ENCODE assay signal across 14 mouse cellular contexts in the genomic region with DNA sequence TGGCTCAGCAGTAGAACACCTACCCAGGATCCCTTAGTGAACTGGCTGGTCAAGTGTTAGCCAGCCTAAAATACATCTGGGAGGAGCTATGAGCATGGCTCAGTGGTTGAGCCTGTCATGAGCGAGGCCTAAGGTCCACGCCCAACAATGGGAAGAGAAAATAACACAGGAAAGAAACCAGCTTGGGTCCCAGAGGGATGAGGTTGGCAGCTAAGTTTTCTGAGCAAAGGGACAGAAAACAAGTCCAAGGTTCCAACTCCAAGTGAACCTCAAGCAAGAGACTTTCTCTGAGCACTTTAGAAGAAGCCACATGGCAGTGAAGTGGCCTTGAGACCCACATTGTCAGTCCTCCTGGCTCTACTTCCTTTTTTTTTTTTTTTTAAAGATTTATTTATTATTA. TPM values are rescaled to one million over a fixed set of nuclear protein-coding genes. Genes with fewer than 3 reads are reported as not detected.
DNase-seq lines count a peak whose midpoint lies in the region; ATAC-seq and TF ChIP-seq lines count a peak whose summit lies in the region.
"Had no signal": no experiment of that assay in that cellular context is flagged by ENCODE, and none has a peak within 500 bp of the region (broad histone marks: within the 10 kb centered on the region; RNA-seq: fewer than 3 reads in every experiment).

No protein-coding gene starts in this region.

- TF ChIP-seq CTCF in liver, postnatal 0 days (IDR thresholded peaks at IDR 0.05; ENCODE audit: low read depth), result no peak
- TF ChIP-seq CTCF in thymus, adult 2 months (IDR thresholded peaks at IDR 0.05; ENCODE audit: borderline replicate concordance, control insufficient read depth, extremely low read depth, insufficient read depth, low read length, poor library complexity), result no peak

- no peaks in the 10 kb centered on the region for H3K36me3 ChIP-seq in liver, postnatal 0 days (replicated peaks; ENCODE audit: insufficient read depth, low read length)
- H3K36me3 ChIP-seq in thymus, adult 2 months (ENCODE audit: control insufficient read depth, insufficient read depth, low read length), result no peaks in the 10 kb centered on the region
- H3K36me3 ChIP-seq: kidney, embryonic 15.5 days had no signal

- peak; percentile 23; the same call in 1 of the 2 replicates for ATAC-seq in erythroblast, adult 5-6 weeks (replicated peaks; ENCODE audit: low FRiP score, poor library complexity, severe bottlenecking)
- no peak for ATAC-seq in liver, postnatal 0 days

- H3K27ac ChIP-seq in liver, postnatal 0 days (ENCODE audit: low read depth), result peak overlapping the region; percentile 55; the same call in 1 of the 2 replicates
- H3K27ac ChIP-seq in thymus, adult 2 months (ENCODE audit: control insufficient read depth, insufficient read depth, low read length), result no peak overlapping the region
- H3K27ac ChIP-seq: kidney, embryonic 15.5 days had no signal

- H3K4me3 ChIP-seq in liver, postnatal 0 days (ENCODE audit: low read depth, low read length), result no peak overlapping the region
- no peak overlapping the region for H3K4me3 ChIP-seq in thymus, adult 2 months (ENCODE audit: control insufficient read depth, insufficient read depth, low read length)
- H3K4me3 ChIP-seq: kidney, embryonic 15.5 days had no signal

- TF ChIP-seq POLR2A in thymus, adult 2 months (IDR thresholded peaks at IDR 0.05; ENCODE audit: control insufficient read depth, extremely low read depth, insufficient read depth, low read length, poor library complexity), result no peak

- H3K4me2 ChIP-seq in liver, postnatal 0 days (ENCODE audit: low read depth, low read length), result peak overlapping the region; percentile 35; the same call in 1 of the 2 replicates
- H3K4me2 ChIP-seq: kidney, embryonic 15.5 days had no signal

- 89% methylated on average over 2 of the region's 2 CpGs for WGBS in liver, postnatal 0 days (ENCODE audit: insufficient replicate concordance)
- WGBS in thymus, adult 2 months, result 93% methylated on average over 2 of the region's 2 CpGs

- intact Hi-C loops in left cerebral cortex, postnatal 25 days (cut with DNase I), result no loop called here

- H3K27me3 ChIP-seq in liver, postnatal 0 days (ENCODE audit: insufficient read depth, low read length), result no peaks in the 10 kb centered on the region
- no peaks in the 10 kb centered on the region for H3K27me3 ChIP-seq in thymus, adult 2 months (ENCODE audit: control insufficient read depth, insufficient read depth, low read length)
- H3K27me3 ChIP-seq: kidney, embryonic 15.5 days had no signal

- H3K9ac ChIP-seq in liver, postnatal 0 days (replicated peaks), result no peak overlapping the region
- H3K9ac ChIP-seq: kidney, embryonic 15.5 days had no signal

- H3K9me3 ChIP-seq in liver, postnatal 0 days (ENCODE audit: low read length), result no peaks in the 10 kb centered on the region
- H3K9me3 ChIP-seq: kidney, embryonic 15.5 days had no signal

- H3K4me1 ChIP-seq in liver, postnatal 0 days (ENCODE audit: insufficient read depth), result peaks cover 21% of the 10 kb centered on the region
- H3K4me1 ChIP-seq in thymus, adult 2 months (replicated peaks; ENCODE audit: control insufficient read depth, insufficient read depth, low read length), result peaks cover 1% of the 10 kb centered on the region

- TF ChIP-seq EP300 in liver, postnatal 0 days (IDR thresholded peaks at IDR 0.05; ENCODE audit: low read depth), result no peak

- DNase-seq in 3T3-L1 (ENCODE audit: low read depth, low spot score), result peak; percentile 49
- peak; percentile 59 for DNase-seq in 416B (ENCODE audit: low read depth)
- no peak for DNase-seq in liver, postnatal 0 days
- no peak for DNase-seq in neural tube, embryonic 10.5 days (ENCODE audit: extremely low spot score, low spot score)
- no peak for DNase-seq in left cerebral cortex, postnatal 25 days (ENCODE audit: low spot score in 2 of 2)
- no peak for DNase-seq in thymus, adult 2 months
- DNase-seq: cerebellum, adult 9-10 months; embryo, embryonic 11 days; right cerebral cortex, postnatal 25 days had no signal

RNA-seq across cellular contexts. Expression of a gene that starts 17.2 kb away (rescaled TPM):
- 14.8 and 40.5 TPM in 2 replicates for total RNA-seq in erythroblast, adult 5-6 weeks (2015; ENCODE audit: low replicate concordance)
- total RNA-seq in erythroblast, adult 5-6 weeks (2017; ENCODE audit: low replicate concordance), result 17.3 and 17.9 TPM in 2 replicates
- 56.7 and 66.8 TPM in 2 replicates for polyA plus RNA-seq in liver, postnatal 0 days (2015; fragmentation: Nextera tagmentation; extraction: Ambion mirVana)
- total RNA-seq in left cerebral cortex, postnatal 25 days (2021), result 1,000 to 10,000 TPM; 1,217 to 1,308 TPM
- 56.5 and 73.5 TPM in 2 replicates for polyA plus RNA-seq in thymus, adult 2 months (2012; rRNA removed)

RNA-seq across cellular contexts. Expression of a gene that starts 22.7 kb away (rescaled TPM):
- 6.0 and 6.3 TPM in 2 replicates for total RNA-seq in erythroblast, adult 5-6 weeks (2015; ENCODE audit: low replicate concordance)
- 0.56 TPM in 1 of 2 replicates, not detected in the other for total RNA-seq in erythroblast, adult 5-6 weeks (2017; ENCODE audit: low replicate concordance)
- polyA plus RNA-seq in liver, postnatal 0 days (2015; fragmentation: Nextera tagmentation; extraction: Ambion mirVana), result 1.7 and 1.9 TPM in 2 replicates
- 1 to 10 TPM; 2.0 to 2.3 TPM for total RNA-seq in left cerebral cortex, postnatal 25 days (2021)
- 3.9 and 4.7 TPM in 2 replicates for polyA plus RNA-seq in thymus, adult 2 months (2012; rRNA removed)

RNA-seq across cellular contexts. Expression of a gene that starts 28.2 kb away (rescaled TPM):
- not detected in 2 replicates for total RNA-seq in erythroblast, adult 5-6 weeks (2015; ENCODE audit: low replicate concordance)
- total RNA-seq in erythroblast, adult 5-6 weeks (2017; ENCODE audit: low replicate concordance), result not detected in 2 replicates
- polyA plus RNA-seq in liver, postnatal 0 days (2015; fragmentation: Nextera tagmentation; extraction: Ambion mirVana), result not detected in 2 replicates
- total RNA-seq in left cerebral cortex, postnatal 25 days (2021), result not detected
- polyA plus RNA-seq in thymus, adult 2 months (2012; rRNA removed), result 0.52 and 1.1 TPM in 2 replicates
- total RNA-seq: hematopoietic stem cell, adult 5-6 weeks had no signal
- polyA plus RNA-seq: gonadal fat pad, adult 2 months; intestine, embryonic 14.5 days had no signal

RNA-seq across cellular contexts. Expression of a gene that starts 42.9 kb away (rescaled TPM):
- 3.8 and 22.1 TPM in 2 replicates for total RNA-seq in erythroblast, adult 5-6 weeks (2015; ENCODE audit: low replicate concordance)
- total RNA-seq in erythroblast, adult 5-6 weeks (2017; ENCODE audit: low replicate concordance), result 2.3 TPM in 1 of 2 replicates, not detected in the other
- 4.8 and 4.9 TPM in 2 replicates for polyA plus RNA-seq in liver, postnatal 0 days (2015; fragmentation: Nextera tagmentation; extraction: Ambion mirVana)
- 1 to 10 TPM; 8.5 to 8.7 TPM for total RNA-seq in left cerebral cortex, postnatal 25 days (2021)
- polyA plus RNA-seq in thymus, adult 2 months (2012; rRNA removed), result 75.3 and 78.8 TPM in 2 replicates

Comparison
In these comparisons a context has a peak if more than half of its experiments do, and no peak if none do; other contexts are left out.
1. DNase-seq: peak in 3T3-L1 (single experiment) and 416B (single experiment); none in liver, postnatal 0 days (single experiment), neural tube, embryonic 10.5 days (single experiment), left cerebral cortex, postnatal 25 days (0 of 2) and thymus, adult 2 months (single experiment).
2. RNA of a gene that starts 17.2 kb away (total RNA-seq): 1,217 to 1,308 TPM in left cerebral cortex, postnatal 25 days; 14.8 to 40.5 TPM in erythroblast, adult 5-6 weeks; every median in the first group is over 10 times any median in the second.